Mouse (Mus musculus) kidney, postnatal 0 days (tissue): ENCODE results near the gene Klhl29. TPM values are rescaled to one million over a fixed set of nuclear protein-coding genes. Genes with fewer than 3 reads are reported as not detected.

Experiments used
- ATAC-seq: fragments of 200-750 bp; cut with Nextera tagmentation; replicated peaks from 2 replicates; pipeline ENCODE4 v1.8.0; 2017; ENCODE audit warnings: low read depth, moderate number of reproducible peaks, moderate TSS enrichment, moderate library complexity; ENCODE audit not compliant: low FRiP score
- DNase-seq: peaks from one replicate; pipeline ENCODE4 v3.0.0-alpha.2; 2016; ENCODE audit warnings: low spot score
- H3K27ac ChIP-seq: fragments of 300-500 bp; sonication (generic); 2 replicates; pipeline ENCODE4 v1.5.1; 2014; ENCODE audit warnings: mild to moderate bottlenecking
- H3K27me3 ChIP-seq: fragments of 300-500 bp; sonication (generic); 2 replicates; pipeline ENCODE4 v1.6.1; 2014; ENCODE audit warnings: low read length, mixed read lengths; ENCODE audit not compliant: insufficient read depth
- H3K36me3 ChIP-seq: fragments of 300-500 bp; sonication (generic); 2 replicates; pipeline ENCODE4 v1.6.1; 2014; ENCODE audit warnings: low read length, mixed read lengths; ENCODE audit not compliant: insufficient read depth
- H3K4me1 ChIP-seq: fragments of 300-500 bp; sonication (generic); replicated peaks from 2 replicates; pipeline ENCODE4 v1.6.1; 2014; ENCODE audit warnings: antibody characterized with exemption, low read length, mixed read lengths; ENCODE audit not compliant: insufficient read depth
- H3K4me2 ChIP-seq: fragments of 300-500 bp; sonication (generic); 2 replicates; pipeline ENCODE4 v1.6.1; 2014; ENCODE audit warnings: mild to moderate bottlenecking, low read length, moderate library complexity, mixed read lengths
- H3K4me3 ChIP-seq: fragments of 300-500 bp; sonication (generic); replicated peaks from 2 replicates; pipeline ENCODE4 v1.5.1; 2014; ENCODE audit warnings: low read depth, low read length
- H3K9ac ChIP-seq: fragments of 300-500 bp; sonication (generic); 2 replicates; pipeline ENCODE4 v1.6.1; 2014; ENCODE audit warnings: low read depth, low read length
- H3K9me3 ChIP-seq: fragments of 300-500 bp; sonication (generic); replicated peaks from 2 replicates; pipeline ENCODE4 v1.6.1; 2016; ENCODE audit warnings: low read length, inconsistent platforms, mixed read lengths
- CTCF ChIP-seq: IDR thresholded peaks from 2 replicates; pipeline ENCODE4 v1.5.1; 2016; ENCODE audit warnings: antibody characterized with exemption, low read depth, mild to moderate bottlenecking, moderate library complexity
- WGBS: fragments of 180-500 bp; shearing (Covaris S2); extraction: QIAGEN DNeasy Blood & Tissue Kit; methylation state at CpG from one replicate; pipeline ENCODE4 v1.1.7; 2014; 5-methylcytosine and 5-hydroxymethylcytosine counted together
- polyA plus RNA-seq: library from polyadenylated mRNA; unstranded; fragments of >200 nt; fragmentation: Nextera tagmentation; extraction: Ambion mirVana; gene quantifications from 2 replicates; pipeline ENCODE4 v1.2.1, GENCODE M21; 2015

The Klhl29 gene
- polyA plus RNA-seq, 1 experiment from 2014 or later: 0.30 TPM

DNA sequence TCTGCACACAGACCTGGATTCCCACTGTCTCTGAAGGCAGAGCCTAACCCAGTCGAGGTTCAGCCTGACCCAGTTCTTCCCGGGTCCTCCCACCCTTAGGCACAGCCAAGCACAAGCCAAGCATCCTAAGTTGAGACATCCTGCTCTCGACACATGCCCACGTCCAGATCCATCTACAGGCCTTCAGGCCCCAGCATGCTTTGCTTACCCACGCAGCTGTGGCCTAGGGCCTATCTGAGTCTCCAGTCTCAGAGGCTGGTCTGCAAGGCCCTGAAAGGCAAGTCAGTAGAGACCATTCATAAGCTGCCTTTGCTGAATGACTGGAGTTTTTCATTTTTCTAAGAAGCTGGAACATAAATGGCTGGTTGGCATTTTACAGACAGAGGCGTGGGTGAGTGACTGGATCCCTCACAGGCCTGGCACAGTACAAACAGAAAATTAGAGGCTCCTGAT is 35.3 kb downstream of the Klhl29 start:
- H3K27me3 ChIP-seq: no peaks in the 10 kb centered on the region
- TF ChIP-seq CTCF: no peak
- no peak for ATAC-seq
- DNase-seq: no peak
- no peaks in the 10 kb centered on the region for H3K36me3 ChIP-seq
- H3K4me3 ChIP-seq: no peak overlapping the region
- no peak overlapping the region for H3K4me2 ChIP-seq
- 89% methylated on average over 6 of the region's 6 CpGs for WGBS
- H3K27ac ChIP-seq: no peak overlapping the region
- no peaks in the 10 kb centered on the region for H3K4me1 ChIP-seq
- no peaks in the 10 kb centered on the region for H3K9me3 ChIP-seq
- no peak overlapping the region for H3K9ac ChIP-seq

GRCm38 (mm10) chr12:5336927-5337712 is 38.4 kb downstream of the Klhl29 start:
- H3K4me3 ChIP-seq: no peak overlapping the region
- WGBS: 26% methylated on average over 8 of the region's 8 CpGs
- no peak overlapping the region for H3K9ac ChIP-seq
- no peak for TF ChIP-seq CTCF
- ATAC-seq (0 out of 2 replicates have a peak, but pooled peaks have one; percentile 34), DNase-seq (peak; percentile 22)
- no peaks in the 10 kb centered on the region for H3K9me3 ChIP-seq
- no peaks in the 10 kb centered on the region for H3K27me3 ChIP-seq
- no peak overlapping the region for H3K4me2 ChIP-seq
- H3K36me3 ChIP-seq: no peaks in the 10 kb centered on the region
- H3K4me1 ChIP-seq: no peaks in the 10 kb centered on the region; the same call in 1 of the 2 replicates
- no peak overlapping the region for H3K27ac ChIP-seq

DNA sequence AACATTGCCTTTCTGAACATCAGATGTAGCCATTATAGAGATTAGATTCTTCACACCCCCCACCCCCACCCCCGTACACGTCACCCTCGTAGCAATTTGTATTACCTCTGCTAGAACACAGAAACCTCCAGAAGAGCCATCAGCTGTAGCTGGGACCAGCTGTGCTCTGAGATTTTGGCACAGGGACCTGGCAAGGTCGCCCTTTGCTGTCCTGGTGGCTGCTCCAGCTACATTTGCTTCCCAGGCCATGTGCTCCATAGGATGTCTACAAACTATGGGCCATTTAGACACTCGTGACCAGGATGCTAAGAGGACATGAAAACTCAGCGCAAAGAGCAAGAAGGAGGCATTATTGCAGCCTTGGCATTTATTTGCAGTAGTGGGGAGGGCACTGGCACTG is 39.2 kb downstream of the Klhl29 start:
- no peak overlapping the region for H3K9ac ChIP-seq
- peaks cover 2% of the 10 kb centered on the region; the same call in 1 of the 2 replicates for H3K4me1 ChIP-seq
- WGBS: 76% methylated on average over 6 of the region's 6 CpGs
- ATAC-seq (no peak), DNase-seq (no peak)
- no peak overlapping the region for H3K4me2 ChIP-seq
- H3K4me3 ChIP-seq: no peak overlapping the region
- H3K9me3 ChIP-seq: no peaks in the 10 kb centered on the region
- TF ChIP-seq CTCF: no peak
- no peaks in the 10 kb centered on the region for H3K36me3 ChIP-seq
- no peaks in the 10 kb centered on the region for H3K27me3 ChIP-seq
- H3K27ac ChIP-seq: no peak overlapping the region

GRCm38 (mm10) chr12:5334956-5335355 is 40.5 kb downstream of the Klhl29 start:
- no peak overlapping the region for H3K4me2 ChIP-seq
- no peak for ATAC-seq
- 46% methylated on average over 9 of the region's 9 CpGs for WGBS

DNA sequence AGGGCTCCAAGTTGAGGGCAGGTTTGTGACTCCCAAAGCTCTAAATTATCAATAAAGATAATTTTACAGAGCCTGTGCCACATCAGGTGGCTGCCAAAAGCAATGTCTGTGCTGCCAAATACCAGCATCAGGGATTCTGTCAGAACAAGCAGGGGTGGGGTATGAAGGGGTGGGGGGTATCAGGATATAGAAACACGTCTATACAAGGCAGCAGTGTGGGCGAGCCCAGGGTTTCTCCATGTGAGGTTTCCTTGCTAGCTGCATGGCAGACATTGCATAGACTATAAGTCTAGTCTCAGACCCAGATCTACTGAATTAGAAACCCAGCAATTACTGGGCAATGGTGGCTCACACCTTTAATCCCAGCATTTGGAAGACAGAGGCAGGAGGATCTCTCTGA is 41.3 kb downstream of the Klhl29 start:
- ATAC-seq (no peak), DNase-seq (no peak)
- H3K4me2 ChIP-seq: no peak overlapping the region
- no peak overlapping the region for H3K4me3 ChIP-seq
- H3K36me3 ChIP-seq: no peaks in the 10 kb centered on the region
- H3K9me3 ChIP-seq: no peaks in the 10 kb centered on the region
- H3K4me1 ChIP-seq: peaks cover 8% of the 10 kb centered on the region; the same call in 1 of the 2 replicates
- no peak for TF ChIP-seq CTCF
- 90% methylated on average over 2 of the region's 2 CpGs for WGBS
- H3K27me3 ChIP-seq: no peaks in the 10 kb centered on the region
- no peak overlapping the region for H3K27ac ChIP-seq
- no peak overlapping the region for H3K9ac ChIP-seq

More at GRCm38 (mm10) chr12:5334956-5335355, 40.5 kb downstream of the Klhl29 start:
- H3K4me1 ChIP-seq: peaks cover 8% of the 10 kb centered on the region; the same call in 1 of the 2 replicates
- no peak overlapping the region for H3K27ac ChIP-seq
- H3K9me3 ChIP-seq: no peaks in the 10 kb centered on the region
- H3K9ac ChIP-seq: no peak overlapping the region
- H3K36me3 ChIP-seq: no peaks in the 10 kb centered on the region
- no peak overlapping the region for H3K4me3 ChIP-seq
- TF ChIP-seq CTCF: no peak
- no peak for DNase-seq
- H3K27me3 ChIP-seq: no peaks in the 10 kb centered on the region

- H3K9ac ChIP-seq: no peak overlapping the region
- no peak overlapping the region for H3K27ac ChIP-seq
- WGBS: 22% methylated on average over 13 of the region's 13 CpGs
- DNase-seq: peak; percentile 72
- H3K27me3 ChIP-seq: no peaks in the 10 kb centered on the region
- no peaks in the 10 kb centered on the region for H3K9me3 ChIP-seq
- peak; percentile 91 for ATAC-seq
- no peaks in the 10 kb centered on the region for H3K36me3 ChIP-seq
- no peak overlapping the region for H3K4me3 ChIP-seq
- peaks cover 8% of the 10 kb centered on the region; the same call in 1 of the 2 replicates for H3K4me1 ChIP-seq
- no peak for TF ChIP-seq CTCF
- H3K4me2 ChIP-seq: peak overlapping the region; percentile 28
Measured at GRCm38 (mm10) chr12:5331810-5332484, 43.5 kb downstream of the Klhl29 start.
